ENCODE assay signal across 8 mouse cellular contexts in the genomic region with DNA sequence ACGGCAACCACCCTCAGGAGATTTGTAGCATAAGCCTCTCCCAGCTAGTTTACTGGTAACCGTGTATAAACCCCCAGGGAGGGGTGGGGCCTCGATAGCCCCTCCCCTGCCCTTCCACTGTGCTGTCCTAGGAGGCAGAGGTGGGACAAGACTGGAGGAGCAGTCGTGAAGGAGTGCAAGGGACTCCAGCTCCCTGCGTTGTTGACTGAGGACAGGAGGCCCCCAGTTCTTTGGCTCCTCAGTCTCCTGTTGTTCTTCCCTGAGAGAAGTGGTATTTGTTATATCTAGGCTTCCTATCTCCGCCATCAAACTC. TPM values are rescaled to one million over a fixed set of nuclear protein-coding genes. Genes with fewer than 3 reads are reported as not detected.
A peak's percentile ranks its signal among the peaks of the same experiment; 100 is the strongest.
DNase-seq lines count a peak whose midpoint lies in the region; ATAC-seq and TF ChIP-seq lines count a peak whose summit lies in the region.

No protein-coding gene starts in this region.

- peak overlapping the region; percentile 54 for H3K4me2 ChIP-seq in embryonic facial prominence, embryonic 12.5 days (replicated peaks)
- peak overlapping the region; percentile 97 for H3K4me2 ChIP-seq in liver, embryonic 14.5 days (ENCODE audit: low read depth)

- DNase-seq in adrenal gland, postnatal 14 days = peak; percentile 58
- DNase-seq in adrenal gland, adult 2 months = no peak
- peak; percentile 31 for DNase-seq in 3T3-L1 (ENCODE audit: low read depth, low spot score)
- no peak for DNase-seq in liver, embryonic 14.5 days (ENCODE audit: low read depth in 3 of 3, low spot score in 3 of 3)
- peak; percentile 48 for DNase-seq in thymus, postnatal 25 days
- DNase-seq in urinary bladder, adult 2 months (ENCODE audit: low spot score) = no peak
- DNase-seq in cerebellum, postnatal 4 days (ENCODE audit: low spot score in 2 of 2) = no peak

- H3K4me1 ChIP-seq in embryonic facial prominence, embryonic 12.5 days = peaks cover 14% of the 10 kb centered on the region
- H3K4me1 ChIP-seq in liver, embryonic 14.5 days (replicated peaks; ENCODE audit: control insufficient read depth in 2 of 2, insufficient read depth in 2 of 2, low read length in 1 of 2) = peaks cover 21 to 27% of the 10 kb centered on the region in 2 experiments

- WGBS in embryonic facial prominence, embryonic 12.5 days = 4% methylated on average over 6 of the region's 6 CpGs
- WGBS in liver, embryonic 14.5 days (ENCODE audit: insufficient replicate concordance) = 5% methylated on average over 6 of the region's 6 CpGs

- no peak for TF ChIP-seq CTCF in liver, embryonic 14.5 days (IDR thresholded peaks at IDR 0.05; ENCODE audit: low read depth)

- H3K36me3 ChIP-seq in embryonic facial prominence, embryonic 12.5 days = no peaks in the 10 kb centered on the region
- H3K36me3 ChIP-seq in liver, embryonic 14.5 days (replicated peaks; ENCODE audit: control insufficient read depth, insufficient read depth, low read depth) = no peaks in the 10 kb centered on the region

- no peak overlapping the region for H3K27ac ChIP-seq in embryonic facial prominence, embryonic 12.5 days
- no peak overlapping the region; the same call in 1 of the 2 replicates for H3K27ac ChIP-seq in liver, embryonic 14.5 days

- no peak for TF ChIP-seq EP300 in liver, embryonic 14.5 days (IDR thresholded peaks at IDR 0.05; ENCODE audit: low read depth)

- H3K9ac ChIP-seq in embryonic facial prominence, embryonic 12.5 days = no peak overlapping the region
- no peak overlapping the region for H3K9ac ChIP-seq in liver, embryonic 14.5 days (replicated peaks)

- no peak overlapping the region for H3K4me3 ChIP-seq in embryonic facial prominence, embryonic 12.5 days
- no peak overlapping the region for H3K4me3 ChIP-seq in liver, embryonic 14.5 days (ENCODE audit: insufficient read depth in 1 of 2, low read depth in 2 of 2, low read length in 2 of 2)

- ATAC-seq in embryonic facial prominence, embryonic 12.5 days (ENCODE audit: insufficient number of reproducible peaks, insufficient read depth, low FRiP score, low TSS enrichment) = no peak; the same call in 1 of the 2 replicates
- peak; percentile 45; the same call in 1 of the 2 replicates for ATAC-seq in liver, embryonic 14.5 days (ENCODE audit: insufficient read depth)

- H3K27me3 ChIP-seq in embryonic facial prominence, embryonic 12.5 days = no peaks in the 10 kb centered on the region
- H3K27me3 ChIP-seq in liver, embryonic 14.5 days (ENCODE audit: control insufficient read depth, insufficient read depth, low read length) = no peaks in the 10 kb centered on the region

- no peaks in the 10 kb centered on the region for H3K9me3 ChIP-seq in embryonic facial prominence, embryonic 12.5 days
- H3K9me3 ChIP-seq in liver, embryonic 14.5 days (ENCODE audit: control insufficient read depth, low read length) = no peaks in the 10 kb centered on the region

RNA-seq across cellular contexts. Expression of gene Zfp217, which starts 58.5 kb away (rescaled TPM):
- 28.6 and 32.6 TPM in 2 replicates for total RNA-seq in adrenal gland, postnatal 14 days (2021)
- 10 to 100 TPM; 16.4 to 23.1 TPM for total RNA-seq in adrenal gland, adult 2 months (2021)
- 10.1 and 10.8 TPM in 2 replicates for polyA plus RNA-seq in adrenal gland, adult 2 months (2012; rRNA removed)
- polyA plus RNA-seq in embryonic facial prominence, embryonic 12.5 days (2016; fragmentation: Nextera tagmentation; extraction: Ambion mirVana) = 4.5 and 4.9 TPM in 2 replicates
- polyA plus RNA-seq in liver, embryonic 14.5 days (2012; rRNA removed) = 4.2 and 4.8 TPM in 2 replicates
- 2.3 and 3.5 TPM in 2 replicates for polyA plus RNA-seq in liver, embryonic 14.5 days (2014; fragmentation: Nextera tagmentation; extraction: Ambion mirVana)
- polyA plus RNA-seq in urinary bladder, adult 2 months (2012; rRNA removed) = 8.9 and 11.5 TPM in 2 replicates

Comparison
In these comparisons a context has a peak if more than half of its experiments do, and no peak if none do; other contexts are left out.
1. DNase-seq: peak in adrenal gland, postnatal 14 days (single experiment), 3T3-L1 (single experiment) and thymus, postnatal 25 days (single experiment); none in adrenal gland, adult 2 months (single experiment), liver, embryonic 14.5 days (0 of 3), urinary bladder, adult 2 months (single experiment) and cerebellum, postnatal 4 days (0 of 2).